Mouse (Mus musculus) ovary, postnatal 14 days (tissue): ENCODE data around the gene Pip5k1b.

Experiments
- DNase-seq: peaks from one replicate; pipeline ENCODE4 v3.0.0; 2022; ENCODE audit warnings: low spot score

Pip5k1b gene

GRCm38 (mm10) chr19:24257962-24258361, 297.7 kb downstream of the Pip5k1b start:
- no peak for DNase-seq

GRCm38 (mm10) chr19:24253657-24254260, 301.9 kb downstream of the Pip5k1b start:
- no peak for DNase-seq

GRCm38 (mm10) chr19:24251869-24252268, 303.8 kb downstream of the Pip5k1b start:
- no peak for DNase-seq
